In the genomic region with DNA sequence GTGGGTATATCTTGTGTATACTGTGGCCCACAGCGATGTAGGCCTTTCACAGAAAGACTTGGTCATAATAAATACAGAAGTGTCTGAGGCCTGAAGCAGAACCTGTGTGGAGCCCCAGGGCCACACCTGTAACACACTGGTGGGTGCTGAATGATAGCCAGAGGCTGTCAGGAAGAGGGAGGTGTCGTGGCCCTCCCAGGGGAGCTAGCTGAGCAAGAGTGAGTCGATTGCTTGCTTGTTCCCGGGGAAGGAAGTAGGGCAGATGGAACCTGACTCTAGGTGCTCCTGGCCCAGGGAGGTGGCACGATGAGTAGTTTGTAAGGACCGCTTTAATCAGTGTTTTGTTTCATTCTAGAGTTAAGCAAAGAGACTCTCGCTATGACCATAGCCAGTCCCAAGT, we compare ENCODE assay signal across 13 mouse cellular contexts.
DNase-seq lines count a peak whose midpoint lies in the region; ATAC-seq and TF ChIP-seq lines count a peak whose summit lies in the region.
"Had no signal": no experiment of that assay in that cellular context is flagged by ENCODE, and none has a peak within 500 bp of the region (broad histone marks: within the 10 kb centered on the region; RNA-seq: fewer than 3 reads in every experiment).

No protein-coding gene starts in this region.

- DNase-seq in forebrain, postnatal 0 days: no peak
- DNase-seq in forebrain, embryonic 14.5 days (ENCODE audit: low spot score): no peak
- DNase-seq in limb, embryonic 10.5 days (ENCODE audit: low spot score): no peak
- DNase-seq in MEL (ENCODE audit: low read depth, low spot score): peak; percentile 46
- no peak for DNase-seq in lung, postnatal 0 days (ENCODE audit: low spot score)
- no peak for DNase-seq in cerebellum, adult 11-12 months
- DNase-seq in frontal cortex, postnatal 36 days (ENCODE audit: low spot score in 2 of 2): no peak
- DNase-seq: cerebellum, postnatal 36 days; kidney, adult 9 months; spleen, adult 18-20 months had no signal

- no peak for TF ChIP-seq CTCF in forebrain, postnatal 0 days (IDR thresholded peaks at IDR 0.05; ENCODE audit: low read depth)
- no peak for TF ChIP-seq CTCF in MEL (IDR thresholded peaks at IDR 0.05 in 2 of 3, conservative IDR thresholded peaks at IDR 0.05 in 1 of 3; ENCODE audit: control insufficient read depth in 1 of 3, insufficient read depth in 1 of 3, low read depth in 2 of 3, low read length in 3 of 3, poor library complexity in 1 of 3, severe bottlenecking in 1 of 3)
- TF ChIP-seq CTCF in lung, postnatal 0 days (IDR thresholded peaks at IDR 0.05): no peak

- no peak for ATAC-seq in forebrain, postnatal 0 days
- ATAC-seq in forebrain, embryonic 14.5 days: no peak
- no peak for ATAC-seq in limb, embryonic 12.5 days (ENCODE audit: insufficient number of reproducible peaks, insufficient read depth, low FRiP score, low TSS enrichment, low read depth)
- ATAC-seq in lung, postnatal 0 days: no peak

- 0 out of 2 replicates have a peak, but pooled peaks cover 12% of the 10 kb centered on the region for H3K4me1 ChIP-seq in forebrain, postnatal 0 days (ENCODE audit: insufficient read depth)
- peaks cover 11% of the 10 kb centered on the region for H3K4me1 ChIP-seq in forebrain, embryonic 14.5 days (ENCODE audit: control insufficient read depth, insufficient read depth, low read length)
- peaks cover 62% of the 10 kb centered on the region for H3K4me1 ChIP-seq in limb, embryonic 12.5 days (replicated peaks)
- H3K4me1 ChIP-seq in limb, embryonic 10.5 days: peaks cover 61% of the 10 kb centered on the region
- peaks cover 34 to 41% of the 10 kb centered on the region in 2 experiments for H3K4me1 ChIP-seq in MEL (ENCODE audit: control insufficient read depth in 1 of 2, insufficient read depth in 2 of 2, low read length in 2 of 2)
- peaks cover 5% of the 10 kb centered on the region; the same call in 1 of the 2 replicates for H3K4me1 ChIP-seq in lung, postnatal 0 days (ENCODE audit: insufficient read depth, low read depth, low read length)

- H3K79me2 ChIP-seq in MEL (ENCODE audit: control insufficient read depth, insufficient read depth, low read length, poor library complexity): peaks cover 5% of the 10 kb centered on the region

- no peaks in the 10 kb centered on the region for H3K9me3 ChIP-seq in forebrain, postnatal 0 days (ENCODE audit: low read length)
- H3K9me3 ChIP-seq in forebrain, embryonic 14.5 days (replicated peaks; ENCODE audit: control insufficient read depth, low read length): no peaks in the 10 kb centered on the region
- no peaks in the 10 kb centered on the region for H3K9me3 ChIP-seq in limb, embryonic 12.5 days
- no peaks in the 10 kb centered on the region for H3K9me3 ChIP-seq in limb, embryonic 10.5 days (replicated peaks)
- H3K9me3 ChIP-seq in MEL (replicated peaks; ENCODE audit: insufficient read depth, low read length): no peaks in the 10 kb centered on the region
- H3K9me3 ChIP-seq in lung, postnatal 0 days (ENCODE audit: low read length): no peaks in the 10 kb centered on the region
- H3K9me3 ChIP-seq: limb, embryonic 15.5 days; neural tube, embryonic 12.5 days had no signal

- no peaks in the 10 kb centered on the region for H3K27me3 ChIP-seq in forebrain, postnatal 0 days (ENCODE audit: insufficient read depth, low read length)
- H3K27me3 ChIP-seq in forebrain, embryonic 14.5 days (replicated peaks; ENCODE audit: control insufficient read depth, insufficient read depth, low read length): peaks cover 10% of the 10 kb centered on the region; the same call in 1 of the 2 replicates
- peaks cover 27% of the 10 kb centered on the region for H3K27me3 ChIP-seq in limb, embryonic 12.5 days
- H3K27me3 ChIP-seq in limb, embryonic 10.5 days (ENCODE audit: low read depth, poor library complexity, severe bottlenecking): peaks cover 41% of the 10 kb centered on the region
- H3K27me3 ChIP-seq in MEL (ENCODE audit: control insufficient read depth in 1 of 2, insufficient read depth in 2 of 2, low read length in 2 of 2): no peaks in the 10 kb centered on the region
- H3K27me3 ChIP-seq in lung, postnatal 0 days (replicated peaks; ENCODE audit: insufficient read depth, low read length): no peaks in the 10 kb centered on the region

- H3K4me3 ChIP-seq in forebrain, postnatal 0 days (ENCODE audit: low read depth, low read length): no peak overlapping the region
- H3K4me3 ChIP-seq in forebrain, embryonic 14.5 days (ENCODE audit: low read depth, low read length): no peak overlapping the region
- H3K4me3 ChIP-seq in limb, embryonic 12.5 days (replicated peaks): no peak overlapping the region
- H3K4me3 ChIP-seq in limb, embryonic 10.5 days: no peak overlapping the region
- no peak overlapping the region for H3K4me3 ChIP-seq in MEL (ENCODE audit: control insufficient read depth in 1 of 2, insufficient read depth in 1 of 2, low read depth in 2 of 2, low read length in 2 of 2)
- 0 out of 2 replicates have a peak overlapping the region, but pooled peaks have one; percentile 15 for H3K4me3 ChIP-seq in lung, postnatal 0 days (ENCODE audit: low read depth, low read length)
- H3K4me3 ChIP-seq: limb, embryonic 15.5 days; neural tube, embryonic 12.5 days had no signal

- TF ChIP-seq EP300 in MEL (IDR thresholded peaks at IDR 0.05; ENCODE audit: low read depth in 1 of 2, low read length in 2 of 2): 0 out of 4 replicates have a peak, but pooled peaks of 1 of the 2 experiments have one; percentile 14
- TF ChIP-seq EP300 in lung, postnatal 0 days (IDR thresholded peaks at IDR 0.05): no peak

- H3K9ac ChIP-seq in forebrain, postnatal 0 days: no peak overlapping the region
- no peak overlapping the region for H3K9ac ChIP-seq in forebrain, embryonic 14.5 days (ENCODE audit: low read length)
- H3K9ac ChIP-seq in limb, embryonic 12.5 days (replicated peaks): no peak overlapping the region
- no peak overlapping the region for H3K9ac ChIP-seq in MEL (ENCODE audit: control insufficient read depth, low read depth, low read length, poor library complexity, severe bottlenecking)
- H3K9ac ChIP-seq in lung, postnatal 0 days (replicated peaks; ENCODE audit: low read depth): no peak overlapping the region
- H3K9ac ChIP-seq: limb, embryonic 15.5 days; neural tube, embryonic 12.5 days had no signal

- H3K36me3 ChIP-seq in forebrain, postnatal 0 days (ENCODE audit: insufficient read depth): no peaks in the 10 kb centered on the region
- H3K36me3 ChIP-seq in forebrain, embryonic 14.5 days (ENCODE audit: control insufficient read depth, insufficient read depth, low read length): no peaks in the 10 kb centered on the region
- H3K36me3 ChIP-seq in limb, embryonic 12.5 days: no peaks in the 10 kb centered on the region
- H3K36me3 ChIP-seq in limb, embryonic 10.5 days: no peaks in the 10 kb centered on the region
- H3K36me3 ChIP-seq in MEL (ENCODE audit: control insufficient read depth in 1 of 2, insufficient read depth in 2 of 2, low read length in 2 of 2): peaks cover 0 to 30% of the 10 kb centered on the region in 2 experiments; a peak in 2 of 4 replicates
- no peaks in the 10 kb centered on the region for H3K36me3 ChIP-seq in lung, postnatal 0 days (ENCODE audit: insufficient read depth, low read length)
- H3K36me3 ChIP-seq: limb, embryonic 15.5 days; neural tube, embryonic 12.5 days had no signal

- no peak overlapping the region for H3K27ac ChIP-seq in forebrain, postnatal 0 days (ENCODE audit: low read depth, low read length)
- H3K27ac ChIP-seq in forebrain, embryonic 14.5 days (ENCODE audit: low read depth, low read length): no peak overlapping the region
- no peak overlapping the region for H3K27ac ChIP-seq in limb, embryonic 12.5 days
- no peak overlapping the region for H3K27ac ChIP-seq in limb, embryonic 10.5 days
- no peak overlapping the region for H3K27ac ChIP-seq in MEL (ENCODE audit: control insufficient read depth, low read depth, low read length)
- no peak overlapping the region for H3K27ac ChIP-seq in lung, postnatal 0 days (ENCODE audit: low read length)
- H3K27ac ChIP-seq: limb, embryonic 15.5 days; neural tube, embryonic 12.5 days had no signal

- no peak for TF ChIP-seq POLR2A in MEL (IDR thresholded peaks at IDR 0.05; ENCODE audit: control insufficient read depth in 1 of 2, insufficient read depth in 1 of 2, low read depth in 1 of 2, low read length in 2 of 2, poor library complexity in 1 of 2)

- 65% methylated on average over 7 of the region's 7 CpGs for WGBS in forebrain, postnatal 0 days
- 63% methylated on average over 7 of the region's 7 CpGs for WGBS in forebrain, embryonic 14.5 days
- 49% methylated on average over 7 of the region's 7 CpGs for WGBS in limb, embryonic 12.5 days
- 49% methylated on average over 7 of the region's 7 CpGs for WGBS in limb, embryonic 10.5 days
- 58% methylated on average over 7 of the region's 7 CpGs for WGBS in lung, postnatal 0 days

- TF ChIP-seq RAD21 in MEL (IDR thresholded peaks at IDR 0.05; ENCODE audit: low read depth, low read length): no peak

- peak overlapping the region; percentile 28; the same call in 1 of the 2 replicates for H3K4me2 ChIP-seq in forebrain, postnatal 0 days (ENCODE audit: low read depth)
- H3K4me2 ChIP-seq in forebrain, embryonic 14.5 days (ENCODE audit: low read length): no peak overlapping the region
- peak overlapping the region; percentile 9; the same call in 1 of the 2 replicates for H3K4me2 ChIP-seq in limb, embryonic 12.5 days
- H3K4me2 ChIP-seq in lung, postnatal 0 days (replicated peaks; ENCODE audit: low read depth, low read length): peak overlapping the region; percentile 40
- H3K4me2 ChIP-seq: limb, embryonic 15.5 days; neural tube, embryonic 12.5 days had no signal

TF ChIP-seq in MEL, 35 proteins besides CTCF, POLR2A, EP300 and RAD21:
- TF ChIP-seq USF1 (IDR thresholded peaks at IDR 0.05; ENCODE audit: low read depth, low read length) (no peak), MAZ (IDR thresholded peaks at IDR 0.05; ENCODE audit: low read depth, low read length) (0 out of 2 replicates have a peak, but pooled peaks have one; percentile 39), TCF12 (IDR thresholded peaks at IDR 0.05; ENCODE audit: low read depth, low read length) (0 out of 2 replicates have a peak, but pooled peaks have one; percentile 29), BHLHE40 (IDR thresholded peaks at IDR 0.05; ENCODE audit: borderline replicate concordance, low read depth, low read length) (no peak), SIN3A (IDR thresholded peaks at IDR 0.05; ENCODE audit: low read length) (peak; percentile 67), ELF1 (IDR thresholded peaks at IDR 0.05; ENCODE audit: low read depth, low read length) (peak; percentile 62), GABPA (IDR thresholded peaks at IDR 0.05; ENCODE audit: low read depth, low read length) (peak; percentile 32; the same call in 1 of the 2 replicates), TBP (IDR thresholded peaks at IDR 0.05; ENCODE audit: low read depth, low read length) (no peak), HCFC1 (IDR thresholded peaks at IDR 0.05; ENCODE audit: low read depth, low read length) (peak; percentile 58; the same call in 1 of the 2 replicates), MXI1 (IDR thresholded peaks at IDR 0.05; ENCODE audit: low read depth, low read length) (no peak)
